Mouse (Mus musculus): Measurements from ENCODE around the gene Clcn1.

The Clcn1 gene

DNA sequence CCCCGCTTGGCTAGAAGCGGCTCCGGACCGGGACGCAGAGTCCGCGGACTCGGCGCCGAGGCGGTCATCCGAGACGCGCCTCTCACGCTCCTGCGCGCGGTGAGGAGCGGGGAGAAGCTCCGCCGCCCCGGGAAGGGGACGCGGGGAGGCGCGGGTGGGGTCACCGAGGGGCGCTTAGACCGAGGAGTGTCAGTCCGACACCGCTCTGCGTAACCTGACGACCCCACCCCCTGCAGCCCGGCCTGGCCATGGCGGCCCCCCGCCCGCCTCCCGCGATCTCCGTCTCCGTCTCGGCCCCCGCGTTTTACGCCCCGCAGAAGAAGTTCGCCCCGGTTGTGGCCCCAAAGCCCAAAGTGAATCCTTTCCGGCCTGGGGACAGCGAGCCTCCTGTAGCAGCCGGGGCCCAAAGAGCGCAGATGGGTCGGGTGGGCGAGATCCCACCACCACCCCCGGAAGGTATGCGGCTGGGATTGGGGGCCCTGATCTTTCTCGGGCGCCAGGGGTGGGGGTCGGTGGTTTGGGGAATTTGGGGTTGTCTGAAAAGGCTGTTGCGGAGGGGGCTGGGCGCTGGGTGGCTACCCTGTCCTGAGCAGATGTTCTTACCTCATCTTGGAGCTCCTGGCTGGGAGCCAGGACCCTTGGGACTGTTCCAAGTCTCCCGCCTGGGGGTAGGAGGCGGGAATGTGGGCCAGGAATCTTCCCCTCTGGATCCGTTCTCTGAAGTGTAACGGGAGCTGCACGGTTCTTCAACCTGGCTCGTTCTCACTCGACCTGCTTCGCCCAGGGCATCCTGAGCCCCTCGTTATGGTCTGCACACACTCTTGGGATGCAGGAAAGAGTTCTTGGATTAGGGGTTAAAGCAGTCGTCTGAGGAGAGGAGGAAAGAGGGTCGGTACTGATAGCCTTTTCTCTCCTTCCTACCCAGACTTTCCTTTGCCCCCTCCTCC, 63.8 kb downstream of the Clcn1 start:
- DNase-seq (ENCODE audit: low read depth in 2 of 2, low spot score in 2 of 2): no peak

DNA sequence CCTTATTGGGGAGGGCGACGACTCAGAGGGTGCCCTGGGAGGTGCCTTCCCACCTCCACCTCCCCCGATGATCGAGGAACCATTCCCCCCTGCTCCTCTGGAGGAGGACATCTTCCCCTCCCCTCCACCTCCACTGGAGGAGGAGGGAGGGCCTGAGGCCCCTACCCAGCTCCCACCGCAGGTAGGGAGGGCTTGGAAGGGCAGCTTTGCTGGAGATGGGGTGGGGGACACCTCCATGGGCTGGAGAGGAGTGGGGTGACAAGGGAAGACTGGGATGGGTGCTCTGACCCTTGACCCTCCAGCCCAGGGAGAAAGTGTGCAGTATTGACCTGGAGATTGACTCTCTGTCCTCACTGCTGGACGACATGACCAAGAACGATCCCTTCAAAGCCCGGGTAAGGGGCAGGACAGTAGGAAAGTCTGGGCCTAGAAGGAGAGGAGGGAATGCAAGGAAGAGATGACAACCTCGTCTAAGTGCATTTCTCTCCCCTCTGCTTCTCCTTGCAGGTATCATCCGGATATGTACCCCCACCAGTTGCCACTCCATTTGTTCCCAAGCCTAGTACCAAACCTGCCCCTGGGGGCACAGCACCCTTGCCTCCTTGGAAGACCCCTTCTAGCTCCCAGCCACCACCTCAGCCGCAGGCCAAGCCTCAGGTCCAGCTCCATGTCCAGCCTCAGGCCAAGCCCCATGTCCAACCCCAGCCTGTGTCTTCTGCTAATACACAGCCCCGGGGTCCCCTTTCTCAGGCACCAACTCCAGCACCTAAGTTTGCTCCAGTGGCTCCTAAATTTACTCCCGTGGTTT, 64.7 kb downstream of the Clcn1 start:
- DNase-seq (ENCODE audit: low read depth in 2 of 2, low spot score in 2 of 2): no peak

DNA sequence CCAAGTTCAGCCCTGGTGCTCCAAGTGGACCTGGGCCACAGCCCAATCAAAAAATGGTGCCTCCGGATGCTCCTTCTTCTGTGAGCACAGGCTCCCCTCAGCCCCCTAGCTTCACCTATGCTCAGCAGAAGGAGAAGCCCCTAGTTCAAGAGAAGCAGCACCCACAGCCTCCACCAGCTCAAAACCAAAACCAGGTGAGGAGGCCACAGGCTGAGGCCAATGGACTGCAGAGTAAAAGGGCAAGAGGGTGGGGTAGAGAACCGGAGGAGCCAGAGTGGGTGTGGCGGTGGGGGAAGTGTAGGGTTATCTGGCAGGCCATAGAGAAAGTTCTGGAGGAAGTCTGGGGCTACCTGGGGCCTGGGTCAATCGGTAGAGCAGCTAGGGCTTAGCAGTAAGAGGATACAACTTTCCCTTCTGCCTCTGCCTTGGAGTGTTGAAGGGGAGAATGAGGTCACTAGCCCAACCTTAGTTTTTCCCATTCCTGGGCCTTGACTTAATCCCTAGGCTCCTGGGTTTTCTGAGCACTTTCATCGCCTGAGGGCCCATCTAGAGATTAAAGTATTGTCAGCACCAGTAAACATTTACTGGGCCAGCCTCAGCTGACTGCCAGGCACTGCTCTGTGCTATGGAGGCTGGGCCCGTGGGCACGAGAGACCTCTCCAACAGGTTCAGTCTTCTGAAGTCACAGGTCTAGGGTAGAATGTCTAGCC, 65.4 kb downstream of the Clcn1 start:
- DNase-seq (ENCODE audit: low read depth in 2 of 2, low spot score in 2 of 2): no peak

DNA sequence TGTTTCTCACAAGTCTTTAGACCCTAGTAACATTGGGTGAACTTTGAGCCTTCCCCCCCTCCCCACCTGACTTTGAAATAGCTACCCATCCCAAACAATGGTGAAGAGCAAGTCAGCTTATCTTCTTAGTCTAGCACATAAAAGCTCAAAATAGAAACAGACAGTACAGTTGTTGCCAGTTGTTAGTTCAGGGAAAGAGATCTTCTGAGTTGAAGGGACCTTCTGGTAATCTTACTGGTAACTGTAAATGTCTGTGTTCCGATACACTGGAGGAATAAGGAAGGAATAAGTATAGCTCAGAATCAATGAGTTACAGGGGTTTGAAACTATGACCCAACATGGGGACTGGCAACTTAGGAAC, 66.0 kb downstream of the Clcn1 start:
- no peak for DNase-seq (ENCODE audit: low read depth in 2 of 2, low spot score in 2 of 2)

DNA sequence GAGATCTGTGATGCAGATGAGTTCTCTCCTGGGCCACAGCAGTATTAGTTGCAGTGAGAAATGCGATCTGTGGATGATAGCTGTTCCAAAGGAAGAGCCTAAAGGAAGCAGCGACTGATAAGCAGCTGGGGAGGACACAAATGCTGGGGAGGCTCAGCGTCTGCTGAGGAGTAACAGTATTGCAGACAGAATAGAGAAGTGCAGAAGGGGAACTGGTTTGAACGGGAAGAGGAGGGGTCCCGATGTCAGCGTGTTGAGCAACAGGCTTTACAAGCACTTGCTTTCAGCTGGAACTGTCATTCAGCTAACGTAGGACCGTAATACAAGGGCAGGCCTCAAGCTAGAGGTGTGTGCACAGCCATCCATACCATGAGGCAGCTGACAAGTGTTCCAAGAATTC, 66.7 kb downstream of the Clcn1 start:
- no peak for DNase-seq (ENCODE audit: low read depth in 2 of 2, low spot score in 2 of 2)

DNA sequence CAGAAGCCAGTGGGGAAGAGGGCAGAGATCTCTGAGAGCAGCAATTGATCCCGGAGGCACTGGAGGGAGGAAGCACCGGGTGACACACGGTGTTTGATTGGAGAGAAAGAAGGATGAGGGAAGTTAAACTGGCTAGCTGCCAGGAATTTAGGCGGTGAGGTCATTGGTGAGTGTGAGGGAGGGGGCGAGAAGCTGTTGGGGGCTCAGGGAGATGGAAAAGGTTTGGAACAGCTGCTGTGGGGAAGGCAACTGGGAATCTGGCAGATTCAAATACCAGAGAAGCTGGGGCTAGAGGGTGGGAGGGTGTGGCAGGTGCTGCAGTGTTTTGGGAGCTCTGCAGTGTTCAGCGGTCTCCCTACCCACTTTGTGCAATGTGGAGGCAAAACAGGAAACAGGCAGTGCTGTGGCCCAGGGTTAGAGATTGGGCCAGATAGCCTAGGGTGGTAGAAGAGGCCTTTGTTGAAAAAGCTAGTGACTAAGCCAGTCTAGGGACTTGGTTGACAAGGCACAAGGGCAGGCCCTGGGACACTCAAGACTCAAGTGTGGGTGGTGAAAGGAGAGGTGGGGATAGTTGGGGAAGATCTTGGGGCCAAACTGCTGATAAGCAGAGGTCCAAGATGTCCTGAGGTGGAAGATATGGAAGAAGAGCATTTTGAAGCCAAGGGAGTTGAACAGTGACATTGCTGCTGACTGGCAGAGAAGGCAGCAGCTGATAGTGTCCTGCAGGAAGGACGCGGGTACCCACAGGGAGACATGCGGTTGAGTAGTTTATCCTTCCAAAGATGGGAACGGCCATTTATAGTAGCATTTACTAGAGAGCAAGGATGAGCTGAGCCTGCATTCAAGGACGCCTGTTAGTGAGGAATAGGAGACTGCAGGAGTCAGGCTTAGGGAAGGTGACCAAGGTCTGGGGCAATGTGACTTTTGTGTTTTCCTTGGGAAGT, 67.9 kb downstream of the Clcn1 start:
- no peak for DNase-seq (ENCODE audit: low read depth in 2 of 2, low spot score in 2 of 2)

DNA sequence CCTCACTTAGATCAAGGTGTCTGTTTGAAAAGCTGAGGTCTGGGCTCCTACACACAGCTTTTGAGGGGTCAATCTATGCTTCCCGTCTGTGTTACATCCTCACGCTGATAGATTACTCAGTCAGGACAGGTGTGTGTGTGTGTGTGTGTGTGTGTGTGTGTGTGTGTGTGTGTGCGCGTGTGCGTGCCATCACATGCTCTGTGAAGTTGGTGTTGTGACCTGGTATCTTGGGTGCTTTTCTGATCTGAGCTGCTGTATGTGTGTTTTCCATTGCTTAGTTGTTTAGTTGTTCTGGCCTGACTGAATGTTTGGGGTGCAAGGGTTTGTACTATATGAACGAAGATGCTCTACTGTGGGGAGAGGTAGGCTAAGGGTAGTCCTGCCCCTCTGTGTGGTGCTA, 68.9 kb downstream of the Clcn1 start:
- DNase-seq (ENCODE audit: low read depth in 2 of 2, low spot score in 2 of 2): no peak

DNA sequence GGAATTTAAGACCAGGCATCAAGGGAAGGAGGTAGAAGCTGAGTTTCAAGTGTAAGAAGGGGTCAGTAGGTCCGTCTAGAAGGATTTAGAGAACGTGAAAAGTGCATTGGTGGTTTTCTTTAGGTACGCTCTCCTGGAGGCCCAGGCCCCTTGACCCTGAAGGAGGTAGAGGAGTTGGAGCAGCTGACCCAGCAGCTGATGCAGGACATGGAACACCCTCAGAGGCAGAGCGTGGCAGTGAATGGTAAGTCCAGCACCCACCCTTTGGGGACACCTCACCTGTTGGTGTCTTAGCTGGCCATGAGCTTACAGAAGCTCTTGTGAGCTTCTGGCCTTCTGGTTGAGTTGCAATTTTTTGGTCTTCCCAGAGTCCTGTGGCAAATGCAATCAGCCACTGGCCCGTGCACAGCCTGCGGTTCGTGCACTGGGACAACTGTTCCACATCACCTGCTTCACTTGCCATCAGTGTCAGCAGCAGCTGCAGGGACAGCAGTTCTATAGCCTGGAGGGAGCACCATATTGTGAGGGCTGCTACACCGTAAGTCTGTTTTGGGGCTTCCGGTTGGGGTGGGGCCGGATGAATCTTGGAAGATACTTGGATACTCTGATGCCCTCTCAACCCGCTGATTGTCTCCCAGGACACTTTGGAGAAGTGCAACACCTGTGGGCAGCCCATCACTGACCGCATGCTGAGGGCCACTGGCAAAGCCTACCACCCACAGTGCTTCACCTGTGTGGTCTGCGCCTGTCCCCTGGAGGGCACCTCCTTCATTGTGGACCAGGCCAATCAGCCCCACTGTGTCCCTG, 69.5 kb downstream of the Clcn1 start:
- no peak for DNase-seq (ENCODE audit: low read depth in 2 of 2, low spot score in 2 of 2)

DNA sequence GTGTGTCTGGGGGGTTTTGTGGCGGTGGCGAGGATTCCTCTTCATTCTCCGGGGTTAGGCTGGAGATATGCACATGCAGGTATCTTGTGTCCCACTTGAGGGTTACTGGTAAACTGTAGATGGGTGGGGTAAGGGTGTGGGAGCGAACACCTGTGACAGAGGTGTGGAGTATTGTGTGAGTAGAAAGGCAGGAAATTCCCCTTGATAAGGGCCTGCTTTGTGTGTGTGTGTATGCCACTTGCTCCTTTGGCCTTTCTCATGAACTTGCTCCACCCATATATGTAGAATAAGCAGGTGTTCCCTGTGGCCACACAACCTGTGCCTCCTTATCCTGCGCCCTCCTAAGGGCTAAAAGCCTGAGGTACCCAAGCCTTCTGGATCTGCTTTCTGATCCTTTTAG, 70.4 kb downstream of the Clcn1 start:
- DNase-seq (ENCODE audit: low read depth in 2 of 2, low spot score in 2 of 2): no peak

DNA sequence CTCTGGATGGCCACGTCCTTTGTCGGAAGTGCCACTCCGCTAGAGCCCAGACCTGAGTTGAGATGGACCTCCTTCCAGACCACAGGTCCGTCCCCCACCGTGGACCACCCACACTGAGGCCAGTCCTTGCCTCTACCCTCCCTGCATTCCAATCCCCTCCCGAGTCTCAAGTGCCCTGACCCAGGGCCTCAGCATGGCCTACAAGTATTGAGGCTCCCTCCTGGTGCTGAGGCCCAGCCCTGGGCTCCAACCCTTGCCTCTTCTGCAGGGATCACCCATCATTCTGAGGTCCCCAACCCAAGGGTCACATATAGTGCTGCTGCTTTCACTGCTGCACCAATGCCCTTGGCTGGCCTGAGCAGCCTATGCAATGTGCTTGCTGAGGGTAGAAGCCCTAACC, 71.4 kb downstream of the Clcn1 start:
- no peak for DNase-seq (ENCODE audit: low read depth in 2 of 2, low spot score in 2 of 2)

DNA sequence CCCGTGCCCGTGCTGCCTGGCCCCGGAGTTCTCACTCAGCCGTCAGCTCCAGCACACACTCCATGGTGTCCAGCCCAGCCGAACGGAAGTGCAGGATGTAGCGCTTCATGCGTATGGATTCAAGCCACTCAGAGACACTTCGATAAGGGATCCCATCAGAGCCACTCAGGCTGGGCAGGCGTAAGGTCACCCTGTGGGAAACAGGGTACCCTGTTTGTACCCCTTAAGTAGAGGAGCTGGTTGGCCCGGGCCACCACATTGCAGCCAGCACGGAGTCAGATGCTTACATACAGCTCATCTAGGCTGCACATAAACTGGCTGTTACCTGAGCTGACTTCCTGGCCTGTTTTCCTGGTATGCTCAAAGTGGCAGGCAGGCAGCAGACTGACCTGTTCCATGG, 72.4 kb downstream of the Clcn1 start:
- DNase-seq (ENCODE audit: low read depth in 2 of 2, low spot score in 2 of 2): no peak

DNA sequence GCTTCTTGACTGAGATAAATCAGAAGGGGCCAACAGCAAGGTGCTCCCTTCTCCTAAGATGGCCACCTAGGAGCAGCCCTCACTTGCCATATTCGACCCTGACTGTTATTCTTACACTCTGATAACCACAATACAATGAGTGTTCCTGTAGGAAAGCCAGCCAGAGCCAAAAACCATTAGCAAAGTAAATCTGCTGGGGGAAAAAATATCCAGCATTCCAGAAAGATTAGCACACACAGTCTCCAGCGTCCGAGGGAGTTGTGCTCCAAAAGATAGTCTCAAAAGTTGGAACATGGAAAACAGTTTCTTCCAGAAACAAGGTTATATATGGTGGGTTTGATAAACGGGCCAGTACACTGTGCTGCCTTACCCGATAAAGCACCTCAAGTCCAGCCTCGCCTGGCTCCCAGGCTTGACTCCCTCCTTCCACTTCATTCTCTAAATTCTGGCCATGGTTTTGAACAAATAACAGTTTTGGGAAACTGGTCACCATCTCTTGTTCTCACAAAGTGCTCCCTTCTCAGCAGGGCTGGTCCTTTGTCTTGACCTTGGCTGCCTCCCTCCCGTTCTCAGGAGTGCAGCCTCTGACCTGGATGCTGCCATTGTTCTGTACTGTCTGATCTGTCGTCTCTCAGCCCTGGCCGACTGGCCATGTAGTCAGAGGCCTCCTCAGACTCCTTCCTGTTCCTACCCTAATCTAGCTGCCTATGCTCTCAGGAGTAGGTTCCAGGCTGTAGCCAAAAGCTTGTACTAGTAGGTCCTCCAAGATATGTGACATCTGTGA, 73.1 kb downstream of the Clcn1 start:
- no peak for DNase-seq (ENCODE audit: low read depth in 2 of 2, low spot score in 2 of 2)

DNA sequence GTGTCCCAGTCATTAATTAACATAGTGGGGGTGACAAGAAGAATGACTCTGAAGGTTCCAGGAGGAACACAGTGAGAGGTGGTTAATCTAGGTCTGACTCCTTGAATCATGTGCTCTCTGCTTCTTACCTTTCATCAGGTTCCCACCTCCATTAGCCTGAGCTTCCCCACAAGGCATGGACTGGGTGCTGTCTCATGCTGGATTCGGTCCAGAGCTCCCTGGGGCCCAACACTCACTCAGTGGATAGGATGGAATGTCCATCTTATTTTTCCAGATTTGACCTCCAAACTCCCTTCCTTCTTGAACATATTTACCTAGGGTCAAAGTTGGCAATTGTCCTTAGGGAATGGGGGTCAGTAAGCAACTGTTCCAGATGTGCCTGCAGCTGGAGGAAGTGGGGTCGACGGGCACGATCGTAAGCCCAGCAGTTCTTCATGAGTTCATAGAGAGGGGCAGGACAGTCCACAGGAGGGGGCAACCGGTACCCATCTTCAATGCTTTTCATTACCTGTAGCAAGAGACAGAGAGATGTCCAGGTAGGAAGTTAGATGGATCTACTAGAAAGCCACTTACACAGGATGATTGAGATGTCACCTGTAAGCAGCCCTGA, 73.9 kb downstream of the Clcn1 start:
- DNase-seq (ENCODE audit: low read depth in 2 of 2, low spot score in 2 of 2): no peak

DNA sequence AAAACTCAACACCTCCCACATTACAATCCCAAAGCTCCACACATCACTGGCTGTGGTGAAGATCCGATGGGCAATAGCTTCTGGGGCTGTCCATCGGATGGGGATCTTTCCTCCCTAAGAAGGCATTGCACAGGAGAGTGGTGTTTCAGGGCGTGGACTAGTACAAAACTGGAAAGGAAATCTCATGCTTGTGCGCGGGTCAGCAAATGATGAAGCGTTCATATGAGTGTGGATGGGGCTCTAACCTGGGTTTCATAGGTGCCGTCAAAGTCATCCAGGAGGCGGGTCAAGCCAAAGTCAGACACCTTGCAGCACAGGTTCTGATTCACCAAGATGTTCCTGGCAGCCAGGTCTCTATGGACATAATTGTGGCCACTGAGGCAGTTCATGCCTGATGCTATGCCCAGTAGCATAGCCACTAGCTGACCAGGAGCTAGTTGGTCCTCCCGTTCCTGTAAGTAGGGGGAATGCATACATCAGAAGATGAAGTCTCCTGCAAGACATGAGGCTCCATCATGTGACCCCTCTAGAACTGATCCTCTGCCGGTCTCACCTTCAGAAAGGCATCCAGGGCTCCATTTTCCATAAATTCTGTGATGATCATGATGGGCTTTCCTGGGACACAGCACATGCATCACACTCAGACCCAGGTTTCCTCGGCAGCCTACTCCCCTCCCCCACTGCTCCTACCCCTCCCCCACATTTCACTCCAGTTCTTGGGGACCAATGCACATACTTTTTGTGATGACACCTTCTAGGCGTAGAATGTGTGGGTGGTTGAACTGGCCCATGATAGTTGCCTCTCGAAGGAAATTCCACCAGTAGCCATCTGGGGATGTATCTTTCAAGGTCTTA, 74.8 kb downstream of the Clcn1 start:
- DNase-seq (ENCODE audit: low read depth in 2 of 2, low spot score in 2 of 2): no peak

DNA sequence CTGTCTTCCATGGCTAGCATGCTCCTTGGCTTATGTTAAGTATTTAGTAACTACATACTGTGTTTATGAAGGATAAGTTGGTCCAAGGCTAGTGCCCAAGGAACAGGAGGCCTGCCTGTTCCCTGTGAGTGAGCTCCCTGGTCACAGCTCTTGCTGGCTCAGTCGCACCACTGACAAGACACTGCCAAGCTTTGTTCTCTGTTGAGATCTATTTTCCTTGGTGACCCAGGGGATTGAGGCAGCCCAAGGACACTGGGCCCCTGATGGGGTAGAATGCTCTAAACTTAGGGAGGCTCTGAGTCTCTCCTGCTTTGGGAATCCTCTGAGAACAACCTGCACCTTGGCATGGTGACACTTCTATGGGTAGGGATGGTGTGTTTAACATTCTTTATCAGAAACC, 75.6 kb downstream of the Clcn1 start:
- no peak for DNase-seq (ENCODE audit: low read depth in 2 of 2, low spot score in 2 of 2)

DNA sequence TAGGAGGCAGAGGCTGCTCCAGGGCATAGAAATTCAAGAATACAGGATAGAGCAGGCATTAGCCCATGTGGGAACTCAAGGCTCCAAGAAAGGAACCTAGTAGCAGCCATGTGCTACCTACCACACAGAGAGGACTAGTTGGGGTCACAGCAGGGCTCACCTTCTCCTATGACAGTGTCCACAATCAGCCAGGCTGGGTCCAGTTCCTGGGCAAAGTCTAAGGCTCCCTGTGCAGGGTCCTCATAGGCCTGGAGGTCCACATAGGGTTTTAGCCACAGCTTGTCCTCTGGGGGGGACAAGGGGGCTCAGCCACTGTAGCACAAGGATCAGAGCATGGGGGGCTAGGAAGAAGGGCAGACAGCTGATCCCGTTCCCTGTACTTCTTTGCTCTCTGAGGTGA, 76.0 kb downstream of the Clcn1 start:
- DNase-seq (ENCODE audit: low read depth in 2 of 2, low spot score in 2 of 2): no peak

DNA sequence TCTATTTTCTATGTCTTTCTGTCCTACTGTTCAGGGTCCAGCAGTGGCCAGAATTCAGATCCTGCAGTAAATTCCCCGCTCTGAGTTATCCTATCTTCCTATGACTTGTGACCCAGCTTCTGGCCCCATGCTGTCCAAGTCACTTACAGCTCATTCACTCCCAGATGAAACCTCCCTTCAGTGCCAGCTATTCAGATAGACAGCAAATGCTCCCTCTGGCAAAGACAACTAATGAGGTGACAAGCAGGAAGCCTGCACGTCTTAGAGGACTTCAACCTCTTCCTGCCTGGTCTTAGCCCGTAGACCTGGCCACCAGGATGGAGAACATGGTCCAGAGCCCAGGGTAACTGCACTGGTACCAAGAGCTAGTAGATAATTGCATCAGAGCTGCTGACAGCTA, 76.5 kb downstream of the Clcn1 start:
- DNase-seq (ENCODE audit: low read depth in 2 of 2, low spot score in 2 of 2): no peak

DNA sequence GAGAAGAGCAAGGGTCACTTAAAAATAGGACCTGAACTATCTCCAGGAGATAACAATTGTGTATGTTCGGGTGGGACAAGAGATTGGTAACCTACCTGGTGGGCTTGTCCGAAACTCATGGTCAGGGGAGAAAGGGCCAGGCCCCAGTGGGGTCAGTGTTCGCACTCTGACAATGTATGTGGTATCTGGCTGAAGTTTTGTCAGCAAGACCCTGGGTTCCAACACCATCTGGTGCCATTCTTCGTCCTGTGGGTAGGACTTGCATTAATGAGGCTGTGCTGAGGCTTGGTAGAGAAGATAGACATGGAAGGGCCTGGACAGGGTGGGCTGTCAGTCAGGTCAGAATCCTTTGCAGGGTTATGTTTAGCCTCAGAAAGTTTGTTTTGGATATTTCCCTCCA, 77.6 kb downstream of the Clcn1 start:
- no peak for DNase-seq (ENCODE audit: low read depth in 2 of 2, low spot score in 2 of 2)

Measured in CD8-positive naive resting alpha-beta T cell, adult 2 months (primary cell).